Mouse (Mus musculus) neural tube, embryonic 13.5 days (tissue): ENCODE results near the gene Slc22a18. TPM values are rescaled to one million over a fixed set of nuclear protein-coding genes. Genes with fewer than 3 reads are reported as not detected.

ENCODE experiments used
- ATAC-seq: fragments of 200-750 bp; cut with Nextera tagmentation; 2 replicates; pipeline ENCODE4 v1.8.0; 2017; ENCODE audit warnings: low read depth, mild to moderate bottlenecking, moderate TSS enrichment, moderate library complexity
- H3K27ac ChIP-seq: fragments of 300-500 bp; sonication (generic); replicated peaks from 2 replicates; pipeline ENCODE4 v1.5.1; 2015; ENCODE audit warnings: moderate library complexity, mild to moderate bottlenecking, inconsistent platforms
- H3K27me3 ChIP-seq: fragments of 300-500 bp; sonication (generic); 2 replicates; pipeline ENCODE4 v1.6.1; 2015; ENCODE audit warnings: mild to moderate bottlenecking, inconsistent platforms
- H3K36me3 ChIP-seq: fragments of 300-500 bp; sonication (generic); 2 replicates; pipeline ENCODE4 v1.6.1; 2015; ENCODE audit warnings: mild to moderate bottlenecking, inconsistent platforms
- H3K4me1 ChIP-seq: fragments of 300-500 bp; sonication (generic); replicated peaks from 2 replicates; pipeline ENCODE4 v1.6.1; 2015; ENCODE audit warnings: inconsistent platforms
- H3K4me2 ChIP-seq: fragments of 300-500 bp; sonication (generic); 2 replicates; pipeline ENCODE4 v1.6.1; 2015; ENCODE audit warnings: inconsistent platforms, mild to moderate bottlenecking, moderate library complexity
- H3K4me3 ChIP-seq: fragments of 300-500 bp; sonication (generic); 2 replicates; pipeline ENCODE4 v1.5.1; 2015; ENCODE audit warnings: mild to moderate bottlenecking, inconsistent platforms
- H3K9ac ChIP-seq: fragments of 300-500 bp; sonication (generic); 2 replicates; pipeline ENCODE4 v1.6.1; 2015; ENCODE audit warnings: moderate library complexity, mild to moderate bottlenecking, inconsistent platforms
- H3K9me3 ChIP-seq: fragments of 300-500 bp; sonication (generic); 2 replicates; pipeline ENCODE4 v1.6.1; 2016; ENCODE audit warnings: inconsistent platforms
- WGBS: fragments of 180-500 bp; shearing (Covaris S2); methylation state at CpG from one replicate; pipeline ENCODE4 v1.1.7; 2015; 5-methylcytosine and 5-hydroxymethylcytosine counted together
- polyA plus RNA-seq: library from polyadenylated mRNA; unstranded; fragments of >200 nt; fragmentation: Nextera tagmentation; extraction: Ambion mirVana; gene quantifications from 2 replicates; pipeline ENCODE4 v1.2.1, GENCODE M21; 2015

Slc22a18 gene
- polyA plus RNA-seq, result 0.28 and 0.29 TPM in 2 replicates

DNA sequence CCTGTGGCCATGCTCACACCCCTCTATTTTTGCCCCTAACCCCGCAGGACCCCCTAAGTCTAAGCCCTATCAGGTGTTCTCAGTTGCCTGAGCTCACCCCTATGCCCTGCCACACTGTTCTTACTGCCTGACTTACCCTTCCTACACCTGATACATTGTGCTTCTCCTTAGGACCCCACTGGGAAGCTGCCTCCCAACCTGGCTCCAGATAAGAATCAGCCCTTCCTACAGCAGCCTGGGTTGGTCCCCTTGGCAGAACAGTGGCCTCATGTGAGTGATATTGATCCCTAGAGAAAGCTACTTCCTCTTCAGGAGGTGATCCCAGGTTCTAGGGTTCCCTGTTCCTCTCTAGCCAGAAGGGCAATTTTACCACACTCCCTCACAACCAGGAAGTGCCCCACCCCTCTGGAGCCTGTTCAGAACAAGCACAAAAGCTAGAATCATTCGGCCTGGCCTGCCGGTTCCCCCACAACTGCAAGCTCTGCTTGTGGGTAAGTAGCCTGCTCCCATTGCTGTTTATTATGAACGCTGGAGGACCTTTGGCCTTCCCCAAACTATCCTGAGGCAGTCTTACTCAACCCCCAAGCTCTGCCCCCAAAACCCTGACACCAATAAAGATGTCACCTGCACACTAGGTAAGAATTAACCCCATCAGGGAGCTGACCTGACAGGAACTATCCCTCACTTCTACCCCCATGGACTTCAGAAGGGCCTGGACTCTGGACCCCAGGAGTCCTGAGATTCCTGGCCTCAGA lies at the start of gene Slc22a18:
Gene Slc22a18 (plus strand): TSS at position 390 of the 755 bp plus-strand sequence.
- Histone ChIP-seq H3K9me3 (no peaks in the 10 kb centered on the region), H3K27me3 (no peaks in the 10 kb centered on the region; the same call in 1 of the 2 replicates), H3K4me2 (no peak within 1 kb of the TSS), H3K4me1 (no peaks in the 10 kb centered on the region), H3K4me3 (no peak within 1 kb of the TSS), H3K36me3 (no peaks in the 10 kb centered on the region), H3K27ac (no peak within 1 kb of the TSS), H3K9ac (no peak within 1 kb of the TSS)
- no peak for ATAC-seq
- 51% methylated on average over 4 of the region's 4 CpGs for WGBS

GRCm38 (mm10) chr7:143428142-143428813 lies 45.3 kb upstream of the Slc22a18 start:
- peak overlapping the region; percentile 35; the same call in 1 of the 2 replicates for H3K9ac ChIP-seq
- H3K4me2 ChIP-seq, result no peak overlapping the region
- 11% methylated on average over 23 of the region's 23 CpGs for WGBS
- H3K27ac ChIP-seq, result peak overlapping the region; percentile 30
- no peak overlapping the region for H3K4me3 ChIP-seq
- H3K4me1 ChIP-seq, result peaks cover 24% of the 10 kb centered on the region
- no peaks in the 10 kb centered on the region for H3K9me3 ChIP-seq
- no peaks in the 10 kb centered on the region; the same call in 1 of the 2 replicates for H3K27me3 ChIP-seq
- H3K36me3 ChIP-seq, result no peaks in the 10 kb centered on the region
- peak; percentile 86 for ATAC-seq

DNA sequence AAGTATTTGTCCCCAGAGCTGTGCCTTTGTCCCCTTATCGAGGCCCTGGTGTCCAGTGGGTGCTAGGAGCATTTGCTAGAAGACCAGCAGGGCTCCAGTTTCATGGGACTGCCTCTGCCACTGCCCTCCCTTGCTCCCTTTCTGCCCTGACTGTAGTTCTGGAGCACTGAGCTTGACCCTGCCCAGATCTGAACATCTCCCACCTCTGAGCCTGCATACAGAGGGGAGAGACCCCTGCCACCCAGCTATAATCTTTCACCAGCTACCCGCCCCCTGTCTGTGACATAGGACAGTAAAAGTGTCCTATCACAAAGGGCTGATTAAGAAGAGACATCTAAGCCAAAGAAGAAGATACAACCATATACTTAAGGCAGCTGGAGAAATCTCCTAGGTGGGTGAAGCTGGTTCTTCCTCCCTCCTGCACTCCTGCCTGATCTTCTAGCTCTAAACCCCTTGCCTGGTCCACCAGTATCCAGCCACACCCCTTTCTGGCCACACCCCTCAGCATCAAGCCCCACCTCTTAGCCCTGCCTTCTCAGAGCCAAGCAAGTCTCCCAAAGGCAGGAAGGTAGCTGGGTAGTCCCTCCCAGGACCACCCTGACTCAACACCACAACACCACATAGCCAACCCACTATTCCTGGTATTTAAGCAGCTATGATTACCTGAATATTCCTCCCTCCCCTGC lies 44.6 kb upstream of the Slc22a18 start:
- H3K4me1 ChIP-seq, result peaks cover 31% of the 10 kb centered on the region
- peak overlapping the region; percentile 35; the same call in 1 of the 2 replicates for H3K9ac ChIP-seq
- 17% methylated on average over 2 of the region's 2 CpGs for WGBS
- no peaks in the 10 kb centered on the region for H3K9me3 ChIP-seq
- ATAC-seq, result peak; percentile 13; the same call in 1 of the 2 replicates
- peak overlapping the region; percentile 30 for H3K27ac ChIP-seq
- no peak overlapping the region for H3K4me3 ChIP-seq
- no peaks in the 10 kb centered on the region; the same call in 1 of the 2 replicates for H3K27me3 ChIP-seq
- no peak overlapping the region for H3K4me2 ChIP-seq
- no peaks in the 10 kb centered on the region for H3K36me3 ChIP-seq

DNA sequence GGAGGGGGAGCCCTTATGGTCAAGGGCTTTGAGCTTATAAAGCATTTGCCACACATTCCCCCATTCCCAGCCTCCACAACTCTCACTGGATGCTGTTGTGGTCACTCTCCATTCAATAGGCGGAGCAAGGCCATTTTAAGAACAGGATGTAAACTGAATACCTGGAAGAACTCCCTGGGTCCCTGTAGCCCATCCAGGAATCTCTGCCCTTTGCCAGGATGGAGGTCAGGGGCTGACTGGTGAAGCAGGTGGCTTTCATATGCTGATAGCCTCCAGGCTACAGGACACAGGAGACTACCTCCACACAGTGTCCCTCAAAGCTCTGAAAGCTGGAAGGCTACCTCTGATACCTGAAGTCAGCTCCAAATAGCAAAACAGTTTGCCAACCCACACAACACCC lies 40.9 kb upstream of the Slc22a18 start:
- H3K36me3 ChIP-seq, result no peaks in the 10 kb centered on the region
- no peak overlapping the region for H3K9ac ChIP-seq
- H3K27ac ChIP-seq, result no peak overlapping the region
- H3K27me3 ChIP-seq, result no peaks in the 10 kb centered on the region
- H3K9me3 ChIP-seq, result no peaks in the 10 kb centered on the region
- ATAC-seq, result no peak
- WGBS, result 92% methylated on average over 1 of the region's 1 CpGs
- H3K4me2 ChIP-seq, result no peak overlapping the region
- peaks cover 37% of the 10 kb centered on the region for H3K4me1 ChIP-seq
- H3K4me3 ChIP-seq, result no peak overlapping the region

GRCm38 (mm10) chr7:143433331-143433730 lies 40.2 kb upstream of the Slc22a18 start:
- Histone ChIP-seq H3K27ac (no peak overlapping the region), H3K4me1 (peaks cover 36% of the 10 kb centered on the region), H3K36me3 (no peaks in the 10 kb centered on the region), H3K9ac (no peak overlapping the region), H3K4me2 (no peak overlapping the region), H3K4me3 (no peak overlapping the region), H3K27me3 (no peaks in the 10 kb centered on the region), H3K9me3 (no peaks in the 10 kb centered on the region)
- ATAC-seq, result no peak
- 34% methylated on average over 7 of the region's 7 CpGs for WGBS

DNA sequence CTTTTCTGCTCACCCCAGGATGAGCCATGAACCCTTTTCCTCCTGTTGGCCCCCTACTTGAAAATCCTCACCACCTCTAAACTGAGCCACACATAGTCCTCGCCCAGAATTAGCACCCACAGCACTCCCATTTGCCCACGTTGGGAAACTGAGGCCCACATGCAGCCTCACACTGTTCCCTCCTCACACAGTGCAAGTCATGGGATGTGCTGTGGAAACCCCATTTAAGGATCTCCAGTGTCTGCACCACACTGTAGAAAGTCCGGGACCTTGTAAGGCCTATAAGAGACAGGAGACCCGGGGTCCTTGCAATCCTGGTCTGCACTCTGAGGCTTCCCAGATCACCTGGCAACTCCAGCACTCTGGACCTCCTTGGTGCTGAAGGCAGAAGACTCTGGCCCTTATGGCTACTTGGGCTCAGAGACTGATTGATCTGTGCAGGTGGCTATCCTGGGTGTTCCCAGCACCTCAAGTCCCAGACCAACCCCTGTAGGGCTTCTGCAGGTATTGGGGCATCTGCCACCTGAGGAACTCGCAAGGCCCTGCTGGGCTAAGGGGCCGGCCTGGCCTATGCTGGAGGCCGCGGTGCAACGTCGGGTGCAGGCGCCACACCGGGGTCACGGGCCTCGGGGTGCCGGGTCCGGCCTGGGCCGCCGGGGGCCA lies 36.2 kb upstream of the Slc22a18 start:
- Histone ChIP-seq H3K9me3 (no peaks in the 10 kb centered on the region), H3K9ac (peak overlapping the region; percentile 82), H3K4me2 (peak overlapping the region; percentile 81), H3K4me1 (peaks cover 35% of the 10 kb centered on the region), H3K4me3 (peak overlapping the region; percentile 43), H3K36me3 (no peaks in the 10 kb centered on the region), H3K27ac (peak overlapping the region; percentile 67), H3K27me3 (no peaks in the 10 kb centered on the region)
- peak; percentile 56 for ATAC-seq
- 15% methylated on average over 18 of the region's 18 CpGs for WGBS

DNA sequence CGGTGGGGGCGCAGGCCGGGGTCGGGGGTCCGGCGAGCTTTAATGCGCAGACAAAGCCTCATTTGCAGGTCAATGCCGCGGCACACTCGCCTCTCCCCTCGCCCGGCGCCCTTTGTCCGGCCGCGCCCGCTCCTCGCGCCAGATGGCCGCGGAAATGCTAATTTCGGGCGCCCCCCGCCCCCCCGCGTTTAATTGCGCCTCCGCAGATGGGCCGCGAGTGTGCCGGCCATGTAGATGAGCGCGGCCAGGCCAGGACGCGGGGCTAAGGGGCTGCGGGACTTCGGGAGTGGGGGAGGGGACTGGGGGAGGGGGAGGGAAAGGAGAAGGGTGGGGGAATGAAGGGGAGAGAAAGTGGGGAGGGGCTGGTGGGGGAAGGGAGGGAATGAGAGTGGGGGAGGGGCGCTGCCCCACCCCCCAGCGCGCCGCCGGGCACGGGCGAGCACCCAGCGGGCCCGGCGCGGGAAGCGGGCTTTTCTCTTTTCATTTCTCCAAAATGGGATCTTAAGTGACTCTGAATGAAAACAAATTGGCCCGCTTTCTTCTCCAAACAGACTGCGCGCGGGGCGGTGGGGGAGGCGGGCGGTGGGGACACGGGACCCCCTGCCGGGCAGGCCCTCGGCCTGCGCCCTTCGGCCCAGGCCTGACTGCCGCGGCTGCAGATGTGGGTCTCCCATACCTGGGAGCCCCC lies 35.5 kb upstream of the Slc22a18 start:
- WGBS, result 1% methylated on average over 61 of the region's 63 CpGs
- peaks cover 34% of the 10 kb centered on the region for H3K4me1 ChIP-seq

DNA sequence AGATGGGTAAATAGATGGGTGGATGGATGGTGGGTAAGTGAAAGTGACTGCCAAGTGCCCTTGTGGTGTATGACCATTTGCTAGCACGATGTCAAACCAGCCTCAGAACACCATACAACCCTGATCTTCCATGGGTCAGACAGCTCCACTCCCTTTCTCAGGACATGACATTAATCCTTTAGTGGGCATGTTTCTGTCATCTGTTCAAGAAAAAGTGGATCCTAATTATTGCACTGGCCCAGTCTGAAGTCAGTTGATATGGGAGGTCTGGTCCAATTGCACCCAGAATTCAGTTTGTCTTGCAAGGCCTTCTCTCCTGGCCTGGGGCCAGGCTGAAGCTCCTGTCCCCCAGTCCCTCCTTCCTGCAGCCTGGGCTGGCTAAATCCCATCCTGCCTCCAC lies 34.6 kb upstream of the Slc22a18 start:
- H3K27me3 ChIP-seq, result 0 out of 2 replicates have a peak, but pooled peaks cover 8% of the 10 kb centered on the region
- no peak overlapping the region for H3K4me3 ChIP-seq
- H3K36me3 ChIP-seq, result no peaks in the 10 kb centered on the region
- H3K4me1 ChIP-seq, result peaks cover 34% of the 10 kb centered on the region
- no peaks in the 10 kb centered on the region for H3K9me3 ChIP-seq
- ATAC-seq, result no peak
- H3K9ac ChIP-seq, result no peak overlapping the region
- no peak overlapping the region for H3K27ac ChIP-seq
- H3K4me2 ChIP-seq, result peak overlapping the region; percentile 81; the same call in 1 of the 2 replicates
- 62% methylated on average over 1 of the region's 1 CpGs for whole genome bisulfite sequencing

More for the DNA sequence above, 35.5 kb upstream of the Slc22a18 start:
- Histone ChIP-seq H3K27me3 (0 out of 2 replicates have a peak, but pooled peaks cover 2% of the 10 kb centered on the region), H3K9ac (peak overlapping the region; percentile 82), H3K27ac (peak overlapping the region; percentile 67), H3K4me3 (peak overlapping the region; percentile 43), H3K9me3 (no peaks in the 10 kb centered on the region), H3K4me2 (peak overlapping the region; percentile 81), H3K36me3 (no peaks in the 10 kb centered on the region)
- ATAC-seq, result peak; percentile 73

GRCm38 (mm10) chr7:143444580-143444954 lies 29.0 kb upstream of the Slc22a18 start:
- H3K9ac ChIP-seq, result peak overlapping the region; percentile 68; the same call in 1 of the 2 replicates
- peak overlapping the region; percentile 37; the same call in 1 of the 2 replicates for H3K4me3 ChIP-seq
- 0 out of 2 replicates have a peak, but pooled peaks cover 8% of the 10 kb centered on the region for H3K27me3 ChIP-seq
- H3K9me3 ChIP-seq, result no peaks in the 10 kb centered on the region
- H3K4me1 ChIP-seq, result peaks cover 41% of the 10 kb centered on the region
- peak overlapping the region; percentile 64 for H3K4me2 ChIP-seq
- no peaks in the 10 kb centered on the region for H3K36me3 ChIP-seq
- peak overlapping the region; percentile 90 for H3K27ac ChIP-seq
- no peak; the same call in 1 of the 2 replicates for ATAC-seq
- WGBS, result 16% methylated on average over 8 of the region's 8 CpGs

DNA sequence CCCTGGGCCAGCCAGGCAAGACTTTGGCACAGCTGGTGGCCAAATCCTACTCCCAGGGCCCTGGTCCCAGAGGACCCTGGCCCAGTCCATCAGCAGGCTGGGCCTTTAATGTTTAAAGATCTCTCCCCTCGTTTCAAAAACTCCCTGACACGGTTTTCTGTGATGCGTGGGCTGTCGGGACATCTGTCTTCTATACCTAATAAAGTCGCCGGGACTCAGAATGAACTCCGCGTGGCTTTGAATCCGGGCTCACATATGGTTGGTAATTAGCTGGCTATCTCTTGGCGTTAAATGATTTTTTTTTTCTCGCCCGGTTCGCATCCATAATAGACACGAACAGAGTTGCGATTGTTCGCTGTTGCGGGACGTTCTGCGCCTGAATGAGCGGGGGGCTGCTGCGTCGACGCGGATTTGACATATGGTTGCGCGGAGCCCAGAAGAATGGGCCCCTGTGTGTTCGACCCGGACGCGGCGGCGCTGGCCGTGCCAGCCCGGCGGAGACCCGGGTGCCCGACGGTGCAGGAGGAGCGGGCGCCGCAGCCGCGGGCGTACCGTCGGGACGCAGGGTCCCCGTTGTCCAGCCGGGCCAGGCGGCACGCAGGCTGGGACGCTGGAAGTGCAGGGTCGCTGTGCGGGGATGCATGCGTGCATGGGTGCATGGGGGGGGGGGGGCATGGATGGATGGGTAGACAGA lies 28.4 kb upstream of the Slc22a18 start:
- ATAC-seq, result peak; percentile 71
- Histone ChIP-seq H3K9ac (peak overlapping the region; percentile 68), H3K36me3 (no peaks in the 10 kb centered on the region), H3K27ac (peak overlapping the region; percentile 90), H3K4me2 (peak overlapping the region; percentile 64), H3K9me3 (no peaks in the 10 kb centered on the region), H3K4me1 (peaks cover 41% of the 10 kb centered on the region), H3K4me3 (peak overlapping the region; percentile 37), H3K27me3 (0 out of 2 replicates have a peak, but pooled peaks cover 8% of the 10 kb centered on the region)
- WGBS, result 2% methylated on average over 55 of the region's 55 CpGs
